Mouse (Mus musculus) kidney, postnatal 0 days (tissue): ENCODE results near the gene Chd8. TPM values are rescaled to one million over a fixed set of nuclear protein-coding genes. Genes with fewer than 3 reads are reported as not detected.

ENCODE experiments used
- ATAC-seq: fragments of 200-750 bp; cut with Nextera tagmentation; replicated peaks from 2 replicates; pipeline ENCODE4 v1.8.0; 2017; ENCODE audit warnings: low read depth, moderate number of reproducible peaks, moderate TSS enrichment, moderate library complexity; ENCODE audit not compliant: low FRiP score
- DNase-seq: peaks from one replicate; pipeline ENCODE4 v3.0.0-alpha.2; 2016; ENCODE audit warnings: low spot score
- H3K27ac ChIP-seq: fragments of 300-500 bp; sonication (generic); 2 replicates; pipeline ENCODE4 v1.5.1; 2014; ENCODE audit warnings: mild to moderate bottlenecking
- H3K27me3 ChIP-seq: fragments of 300-500 bp; sonication (generic); 2 replicates; pipeline ENCODE4 v1.6.1; 2014; ENCODE audit warnings: low read length, mixed read lengths; ENCODE audit not compliant: insufficient read depth
- H3K36me3 ChIP-seq: fragments of 300-500 bp; sonication (generic); 2 replicates; pipeline ENCODE4 v1.6.1; 2014; ENCODE audit warnings: low read length, mixed read lengths; ENCODE audit not compliant: insufficient read depth
- H3K4me1 ChIP-seq: fragments of 300-500 bp; sonication (generic); replicated peaks from 2 replicates; pipeline ENCODE4 v1.6.1; 2014; ENCODE audit warnings: antibody characterized with exemption, low read length, mixed read lengths; ENCODE audit not compliant: insufficient read depth
- H3K4me2 ChIP-seq: fragments of 300-500 bp; sonication (generic); 2 replicates; pipeline ENCODE4 v1.6.1; 2014; ENCODE audit warnings: mild to moderate bottlenecking, low read length, moderate library complexity, mixed read lengths
- H3K4me3 ChIP-seq: fragments of 300-500 bp; sonication (generic); replicated peaks from 2 replicates; pipeline ENCODE4 v1.5.1; 2014; ENCODE audit warnings: low read depth, low read length
- H3K9ac ChIP-seq: fragments of 300-500 bp; sonication (generic); 2 replicates; pipeline ENCODE4 v1.6.1; 2014; ENCODE audit warnings: low read depth, low read length
- H3K9me3 ChIP-seq: fragments of 300-500 bp; sonication (generic); replicated peaks from 2 replicates; pipeline ENCODE4 v1.6.1; 2016; ENCODE audit warnings: low read length, inconsistent platforms, mixed read lengths
- CTCF ChIP-seq: IDR thresholded peaks from 2 replicates; pipeline ENCODE4 v1.5.1; 2016; ENCODE audit warnings: antibody characterized with exemption, low read depth, mild to moderate bottlenecking, moderate library complexity
- WGBS: fragments of 180-500 bp; shearing (Covaris S2); extraction: QIAGEN DNeasy Blood & Tissue Kit; methylation state at CpG from one replicate; pipeline ENCODE4 v1.1.7; 2014; 5-methylcytosine and 5-hydroxymethylcytosine counted together
- polyA plus RNA-seq: library from polyadenylated mRNA; unstranded; fragments of >200 nt; fragmentation: Nextera tagmentation; extraction: Ambion mirVana; gene quantifications from 2 replicates; pipeline ENCODE4 v1.2.1, GENCODE M21; 2015

Gene Chd8
- polyA plus RNA-seq, 1 experiment from 2014 or later = 23.3 TPM

DNA sequence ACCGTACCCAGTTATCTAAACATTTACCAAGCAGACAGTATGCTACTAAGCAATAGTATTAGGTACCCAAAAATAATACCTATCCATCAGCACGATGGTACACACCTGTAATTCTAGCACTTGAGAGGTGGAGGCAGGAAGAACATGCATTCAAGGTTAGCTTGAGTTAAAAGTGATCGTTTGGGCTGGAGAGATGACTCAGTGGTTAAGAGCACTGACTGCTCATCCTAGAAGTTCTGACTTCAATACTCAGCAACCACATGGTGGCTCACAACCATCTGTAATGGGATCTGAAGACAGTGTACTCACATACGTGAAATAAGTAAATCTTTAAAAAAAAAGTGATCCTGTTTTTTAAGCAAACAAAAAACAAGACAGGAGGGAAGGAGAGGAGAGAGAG, 11.5 kb downstream of the Chd8 start:
- no peak overlapping the region for H3K4me3 ChIP-seq
- no peak overlapping the region for H3K9ac ChIP-seq
- no peaks in the 10 kb centered on the region for H3K36me3 ChIP-seq
- TF ChIP-seq CTCF = no peak
- H3K27ac ChIP-seq = no peak overlapping the region
- H3K27me3 ChIP-seq = no peaks in the 10 kb centered on the region
- H3K4me1 ChIP-seq = 0 out of 2 replicates have a peak, but pooled peaks cover 4% of the 10 kb centered on the region
- DNase-seq = no peak
- H3K9me3 ChIP-seq = no peaks in the 10 kb centered on the region
- H3K4me2 ChIP-seq = no peak overlapping the region
- ATAC-seq = no peak
- 68% methylated on average over 4 of the region's 4 CpGs for WGBS

DNA sequence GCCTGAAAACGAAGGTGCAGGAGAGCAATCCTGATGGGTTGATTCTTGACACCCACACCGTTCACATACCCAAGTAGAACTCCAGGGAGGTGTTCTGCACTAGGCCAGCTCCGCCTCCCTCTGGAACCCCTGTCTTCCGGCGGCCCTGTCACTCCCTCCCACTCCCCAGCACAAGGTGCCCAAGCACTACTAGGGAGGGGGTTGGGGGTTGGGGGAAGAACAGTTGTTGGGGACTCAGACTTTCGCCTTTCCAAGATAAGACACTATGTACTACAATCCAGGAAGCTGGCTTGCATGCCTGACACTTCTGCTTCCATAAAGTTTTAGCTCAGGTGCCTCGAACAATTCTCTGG, 12.9 kb downstream of the Chd8 start:
- H3K36me3 ChIP-seq = no peaks in the 10 kb centered on the region
- ATAC-seq = no peak
- H3K27ac ChIP-seq = peak overlapping the region; percentile 80
- H3K4me1 ChIP-seq = 0 out of 2 replicates have a peak, but pooled peaks cover 4% of the 10 kb centered on the region
- DNase-seq = no peak
- H3K27me3 ChIP-seq = no peaks in the 10 kb centered on the region
- peak overlapping the region; percentile 72 for H3K9ac ChIP-seq
- no peak for TF ChIP-seq CTCF
- peak overlapping the region; percentile 90 for H3K4me2 ChIP-seq
- WGBS = 6% methylated on average over 7 of the region's 7 CpGs
- no peaks in the 10 kb centered on the region for H3K9me3 ChIP-seq
- peak overlapping the region; percentile 82 for H3K4me3 ChIP-seq

DNA sequence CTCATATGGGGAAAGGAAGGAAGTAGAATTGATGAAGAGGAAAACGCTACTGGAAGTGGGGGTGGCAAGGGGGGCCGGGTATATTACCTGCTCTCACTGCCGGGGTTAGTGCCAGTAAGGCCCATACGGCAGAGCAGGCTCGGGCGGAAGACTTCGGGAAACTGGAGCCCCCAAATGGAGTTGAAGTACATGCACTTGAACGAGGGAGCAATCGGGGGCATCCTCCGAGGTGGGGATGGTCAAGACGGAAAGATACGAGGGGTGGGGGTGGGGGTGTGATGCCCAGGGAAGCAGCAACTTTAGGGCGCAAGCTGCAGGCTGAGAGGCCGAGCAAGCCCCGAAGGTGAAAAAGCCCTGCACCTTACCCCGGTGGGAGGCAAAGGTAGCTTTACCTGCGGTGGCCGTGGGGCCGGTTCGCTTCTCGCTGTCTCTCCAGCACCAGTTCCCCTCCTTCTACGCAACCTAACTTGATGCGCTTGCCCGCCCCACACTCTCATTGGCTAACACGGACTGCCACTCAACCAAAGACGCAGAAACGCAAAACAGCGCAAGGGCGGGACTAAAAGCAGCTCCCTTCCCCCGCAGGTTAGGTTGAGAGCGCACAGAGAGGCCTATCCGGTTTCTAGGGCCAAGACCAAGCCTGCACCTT, 13.4 kb downstream of the Chd8 start:
- 0 out of 2 replicates have a peak, but pooled peaks cover 4% of the 10 kb centered on the region for H3K4me1 ChIP-seq
- no peaks in the 10 kb centered on the region for H3K27me3 ChIP-seq
- TF ChIP-seq CTCF = no peak
- ATAC-seq (peak; percentile 99), DNase-seq (peak; percentile 99)
- peak overlapping the region; percentile 90 for H3K4me2 ChIP-seq
- H3K36me3 ChIP-seq = no peaks in the 10 kb centered on the region
- under 1% methylated on average over 32 of the region's 32 CpGs for WGBS
- H3K27ac ChIP-seq = peak overlapping the region; percentile 80
- H3K9me3 ChIP-seq = no peaks in the 10 kb centered on the region
- peak overlapping the region; percentile 72 for H3K9ac ChIP-seq
- H3K4me3 ChIP-seq = peak overlapping the region; percentile 82

DNA sequence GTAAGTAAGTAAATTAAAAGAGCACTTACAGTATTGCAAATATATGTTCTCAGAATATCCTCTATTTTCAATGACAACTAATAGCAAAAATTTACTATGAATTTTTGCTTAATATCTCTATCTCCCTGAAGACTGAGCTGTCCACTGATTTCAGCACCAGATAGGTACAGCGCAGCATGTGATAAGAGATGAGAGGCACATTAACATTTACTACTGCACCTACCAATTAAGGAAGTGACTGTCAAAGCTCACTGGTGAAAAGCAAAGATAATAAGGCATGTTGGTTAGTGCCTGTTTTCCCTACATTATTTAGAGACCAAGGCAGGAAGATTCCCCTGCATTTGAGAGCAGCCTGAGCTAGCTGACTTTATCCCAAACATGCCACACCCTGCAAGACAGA, 21.4 kb downstream of the Chd8 start:
- peaks cover 52% of the 10 kb centered on the region for H3K36me3 ChIP-seq
- 100% methylated on average over 1 of the region's 1 CpGs for WGBS
- TF ChIP-seq CTCF = no peak
- H3K9me3 ChIP-seq = no peaks in the 10 kb centered on the region
- H3K4me2 ChIP-seq = no peak overlapping the region
- no peak overlapping the region for H3K9ac ChIP-seq
- DNase-seq = no peak
- H3K27ac ChIP-seq = no peak overlapping the region
- no peak for ATAC-seq
- H3K27me3 ChIP-seq = no peaks in the 10 kb centered on the region
- no peaks in the 10 kb centered on the region for H3K4me1 ChIP-seq
- H3K4me3 ChIP-seq = no peak overlapping the region

DNA sequence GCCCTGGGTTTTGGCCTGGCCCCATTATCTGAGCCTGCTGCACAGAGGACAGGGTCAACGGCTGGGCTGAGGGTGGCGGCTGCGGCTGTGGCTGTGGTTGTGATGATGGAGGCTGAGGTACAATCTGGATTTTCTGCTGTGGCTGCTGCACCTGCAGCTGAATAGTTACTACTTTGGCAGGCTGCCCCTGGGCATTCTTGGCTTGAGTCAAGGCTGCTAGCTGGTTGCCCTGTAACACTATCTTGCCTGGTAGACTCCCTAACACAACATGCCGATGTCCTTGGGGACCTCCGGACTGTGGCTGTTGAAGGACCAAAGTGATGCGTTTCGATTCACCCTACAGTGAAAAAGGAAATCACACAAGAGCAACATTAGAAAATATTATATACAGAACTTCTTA, 22.4 kb downstream of the Chd8 start:
- Histone ChIP-seq H3K4me2 (no peak overlapping the region), H3K9ac (no peak overlapping the region), H3K27me3 (no peaks in the 10 kb centered on the region), H3K9me3 (no peaks in the 10 kb centered on the region), H3K36me3 (peaks cover 62% of the 10 kb centered on the region), H3K4me3 (no peak overlapping the region), H3K27ac (no peak overlapping the region), H3K4me1 (no peaks in the 10 kb centered on the region)
- TF ChIP-seq CTCF = no peak
- DNase-seq (no peak), ATAC-seq (no peak)
- 90% methylated on average over 7 of the region's 7 CpGs for WGBS

- Histone ChIP-seq H3K4me1 (no peaks in the 10 kb centered on the region), H3K27ac (no peak overlapping the region), H3K4me3 (no peak overlapping the region), H3K4me2 (no peak overlapping the region), H3K27me3 (no peaks in the 10 kb centered on the region), H3K36me3 (peaks cover 78% of the 10 kb centered on the region), H3K9me3 (no peaks in the 10 kb centered on the region), H3K9ac (no peak overlapping the region)
- WGBS = 88% methylated on average over 6 of the region's 6 CpGs
- no peak for TF ChIP-seq CTCF
- no peak; the same call in 1 of the 2 replicates for ATAC-seq
- no peak for DNase-seq
Measured at GRCm38 (mm10) chr14:52232249-52232648, 25.3 kb downstream of the Chd8 start.

DNA sequence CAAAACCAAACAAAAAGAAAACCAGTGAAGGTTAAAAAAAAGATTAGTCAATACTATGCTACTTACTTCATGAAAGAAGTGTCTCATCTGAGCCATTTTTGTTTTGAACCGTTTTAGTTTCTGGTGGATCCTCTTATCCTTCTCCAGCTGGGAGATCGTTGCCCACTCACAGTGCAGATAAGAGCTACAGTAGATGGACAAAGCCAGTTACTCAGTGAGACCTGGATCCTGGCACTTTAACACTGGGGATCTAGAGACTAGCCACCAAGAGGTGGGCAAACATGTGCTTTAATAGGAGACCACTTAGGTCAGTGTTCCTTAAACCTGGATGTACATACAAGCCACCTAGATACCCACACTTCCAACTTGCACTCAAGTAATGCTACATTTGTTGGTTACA, 31.6 kb downstream of the Chd8 start:
- H3K27ac ChIP-seq = no peak overlapping the region
- DNase-seq = no peak
- H3K9me3 ChIP-seq = no peaks in the 10 kb centered on the region
- H3K27me3 ChIP-seq = no peaks in the 10 kb centered on the region
- H3K4me2 ChIP-seq = no peak overlapping the region
- H3K36me3 ChIP-seq = peaks cover 67% of the 10 kb centered on the region
- H3K4me1 ChIP-seq = no peaks in the 10 kb centered on the region
- H3K9ac ChIP-seq = no peak overlapping the region
- 94% methylated on average over 2 of the region's 2 CpGs for WGBS
- TF ChIP-seq CTCF = no peak
- ATAC-seq = no peak
- H3K4me3 ChIP-seq = no peak overlapping the region
